Mouse (Mus musculus): Measurements from ENCODE around the gene Gpt2.

GRCm38 (mm10) chr8:85500460-85500859 lies 8.1 kb downstream of the Gpt2 start:
- TF ChIP-seq MAX (IDR thresholded peaks at IDR 0.05): no peak
- TF ChIP-seq CTCF (IDR thresholded peaks at IDR 0.05; ENCODE audit: control insufficient read depth, insufficient read depth, insufficient read length): no peak
- TF ChIP-seq USF1 (IDR thresholded peaks at IDR 0.05; ENCODE audit: low read depth): no peak
- no peak for TF ChIP-seq CEBPB (IDR thresholded peaks at IDR 0.05; ENCODE audit: low read depth)
- TF ChIP-seq FOSL1 (IDR thresholded peaks at IDR 0.05; ENCODE audit: insufficient read depth, low read length, poor library complexity, severe bottlenecking): no peak
- no peak for TF ChIP-seq MYOG (IDR thresholded peaks at IDR 0.05; ENCODE audit: control insufficient read depth, extremely low read depth, insufficient read length)
- no peak for TF ChIP-seq MYOD1 (IDR thresholded peaks at IDR 0.05; ENCODE audit: control insufficient read depth, insufficient read length, low read depth)

Data from C2C12 (cell line).